Mouse (Mus musculus): ENCODE data around the gene Traf6.
A peak's percentile ranks its signal among the peaks of the same experiment; 100 is the strongest.
"Not testable (repeated sequence)": the region's sequence is repeated elsewhere in the genome, so short reads cannot be mapped to it uniquely, and the experiment has no call there.

Gene Traf6

DNA sequence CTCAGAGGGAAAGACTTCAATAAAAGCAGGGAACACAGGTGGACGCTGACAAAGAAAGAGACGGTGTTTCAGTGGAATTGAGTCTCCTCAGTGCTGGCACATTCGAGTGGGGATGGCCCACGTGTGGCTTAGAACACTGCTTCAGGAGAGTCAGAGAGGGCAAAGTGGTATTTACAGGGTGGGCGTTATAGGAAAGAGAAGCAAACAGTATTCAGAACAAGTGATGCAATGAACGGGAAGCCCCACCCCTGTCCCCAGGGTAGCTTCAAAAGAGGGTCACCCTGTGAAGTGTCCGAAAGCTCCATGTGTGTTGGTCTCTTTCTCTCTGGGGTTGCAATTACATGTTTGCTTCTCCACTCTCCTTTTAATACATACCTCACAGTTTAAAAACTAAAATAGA is 17.4 kb downstream of the Traf6 start:
- DNase-seq (ENCODE audit: low read depth) = no peak

DNA sequence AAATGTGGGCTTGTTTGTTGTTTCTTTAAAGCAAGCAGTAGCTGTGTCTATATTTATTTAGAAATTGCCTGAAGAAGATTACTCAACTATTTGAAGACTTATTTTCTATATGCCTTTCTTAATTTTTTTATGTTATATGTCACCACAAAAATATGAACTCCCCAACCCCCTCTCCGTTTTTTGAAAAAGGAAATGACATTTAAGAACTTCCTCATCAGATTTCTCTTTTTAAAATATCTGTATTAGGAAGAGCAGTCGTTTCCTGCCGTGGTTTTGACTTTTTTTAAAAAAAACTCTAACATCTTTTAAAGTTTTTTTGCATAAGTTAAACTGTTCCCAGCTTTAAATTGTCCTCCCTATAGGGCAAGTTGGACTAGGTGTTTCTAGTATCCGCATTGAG is 21.1 kb downstream of the Traf6 start:
- DNase-seq (ENCODE audit: low read depth) = no peak

DNA sequence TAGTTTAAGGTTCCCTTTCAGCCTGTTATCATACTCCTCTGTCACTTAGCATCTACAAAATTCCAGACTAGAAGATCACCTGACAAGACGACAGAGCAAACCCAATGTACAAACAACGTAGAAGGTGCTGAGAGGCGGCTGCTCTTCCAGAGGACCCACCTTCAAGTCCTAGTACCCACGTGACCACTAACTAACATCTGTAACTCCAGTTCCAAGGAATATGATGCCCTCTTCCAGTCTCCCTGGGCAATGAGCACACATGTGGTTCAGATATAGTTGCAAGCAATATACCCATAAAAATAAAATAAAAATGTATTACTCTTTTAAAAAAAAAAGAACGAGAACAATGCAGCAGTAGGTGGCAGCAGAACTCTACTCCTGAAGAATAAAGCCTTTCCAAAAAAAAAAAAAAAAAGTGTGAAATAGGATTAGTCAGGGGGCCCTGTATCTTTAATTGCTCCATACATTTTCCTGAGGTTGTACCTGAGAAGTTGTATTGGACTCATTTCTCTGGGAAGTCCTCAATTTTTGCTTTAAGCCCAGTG is 27.8 kb downstream of the Traf6 start:
- no peak for DNase-seq (ENCODE audit: low read depth)

DNA sequence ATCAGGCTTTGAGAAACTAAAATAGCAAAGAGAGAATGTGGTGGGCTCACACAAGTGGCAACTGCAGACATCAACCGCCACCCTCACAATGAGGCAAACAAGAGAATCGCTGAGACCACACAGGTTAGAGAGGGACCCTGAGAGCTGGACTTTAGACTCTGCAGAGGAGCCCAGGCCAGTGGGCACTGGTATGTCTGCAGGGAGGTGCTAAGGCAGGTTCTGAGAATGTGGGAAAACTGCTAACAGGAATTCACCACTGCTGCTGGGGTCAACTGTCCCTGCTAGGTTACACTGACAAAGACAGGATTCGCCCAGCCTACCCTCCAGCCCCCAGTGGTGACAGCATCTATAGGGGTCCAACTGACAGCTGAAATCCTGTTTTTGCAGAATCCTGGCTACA is 33.4 kb downstream of the Traf6 start:
- DNase-seq (ENCODE audit: low read depth) = no peak

DNA sequence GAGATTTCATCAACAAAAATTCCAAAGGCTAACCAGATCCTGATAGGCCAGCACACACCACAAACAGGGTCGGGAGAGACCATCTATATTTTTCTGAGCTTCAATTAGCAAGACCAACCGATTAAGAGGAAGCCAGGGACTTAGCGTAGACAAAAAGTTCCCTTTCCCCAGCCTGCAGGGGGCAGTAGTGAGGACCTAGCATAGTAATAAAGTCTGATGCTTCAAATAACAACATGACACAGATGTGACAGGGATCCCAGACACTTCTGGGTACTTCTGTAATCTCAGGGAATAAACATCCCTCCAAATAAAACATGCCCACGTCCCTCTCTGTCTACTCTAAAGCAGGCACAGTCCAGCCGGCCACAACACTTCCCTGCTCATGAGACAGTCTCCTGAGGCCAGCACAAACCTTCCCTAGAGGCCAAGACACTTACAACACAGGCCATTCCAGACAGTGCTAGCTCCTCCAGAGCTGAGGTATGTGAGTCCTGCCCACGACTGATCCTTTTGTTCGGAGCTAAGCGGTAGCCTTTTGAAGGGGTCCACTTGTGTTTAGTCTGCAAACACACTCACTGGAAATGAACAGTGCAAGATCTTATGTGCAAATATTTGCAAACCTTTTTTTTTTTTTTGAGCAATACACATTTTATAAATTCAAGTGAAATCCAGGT is 37.6 kb downstream of the Traf6 start:
- DNase-seq (ENCODE audit: low read depth) = peak; percentile 68

DNA sequence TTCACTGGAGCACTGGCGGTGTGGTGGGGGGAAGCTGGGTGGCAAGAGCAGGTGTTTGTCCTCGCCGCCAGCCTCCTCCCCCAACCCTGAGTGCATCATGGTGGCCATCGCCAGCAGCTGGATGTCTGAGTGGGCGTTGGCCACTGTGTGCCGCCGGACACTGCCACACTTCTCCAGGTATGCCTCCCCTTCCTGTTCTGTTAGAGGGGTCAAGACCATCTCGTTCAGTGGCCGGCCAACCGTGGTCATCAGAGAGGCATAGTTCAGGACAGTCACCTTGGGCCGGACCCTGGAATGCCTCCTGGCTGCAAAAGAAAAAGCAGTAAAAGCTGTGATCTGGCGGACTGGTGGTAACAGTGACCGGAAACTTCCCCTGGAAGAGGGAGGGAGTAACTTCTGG is 38.9 kb downstream of the Traf6 start:
- DNase-seq (ENCODE audit: low read depth) = no peak

DNA sequence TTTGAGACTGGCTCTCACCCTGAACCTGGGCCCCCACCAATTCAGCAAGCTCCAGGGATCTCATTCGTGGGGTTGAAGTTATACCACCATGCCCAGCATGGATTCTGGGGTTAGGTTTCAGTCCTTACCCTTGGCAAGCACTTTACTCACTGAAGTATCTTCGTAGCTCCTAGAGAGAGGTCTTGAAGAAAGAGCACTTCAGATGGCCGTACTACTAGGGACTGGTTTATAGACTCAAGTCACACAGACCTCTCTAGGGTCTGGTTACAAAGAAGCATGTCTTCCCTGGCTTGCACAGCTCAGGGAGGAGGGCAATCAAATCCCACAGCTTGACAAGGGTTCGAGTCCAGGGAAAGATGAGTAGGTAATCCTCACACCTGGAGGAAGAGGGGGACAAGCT is 43.6 kb downstream of the Traf6 start:
- DNase-seq (ENCODE audit: low read depth) = no peak

DNA sequence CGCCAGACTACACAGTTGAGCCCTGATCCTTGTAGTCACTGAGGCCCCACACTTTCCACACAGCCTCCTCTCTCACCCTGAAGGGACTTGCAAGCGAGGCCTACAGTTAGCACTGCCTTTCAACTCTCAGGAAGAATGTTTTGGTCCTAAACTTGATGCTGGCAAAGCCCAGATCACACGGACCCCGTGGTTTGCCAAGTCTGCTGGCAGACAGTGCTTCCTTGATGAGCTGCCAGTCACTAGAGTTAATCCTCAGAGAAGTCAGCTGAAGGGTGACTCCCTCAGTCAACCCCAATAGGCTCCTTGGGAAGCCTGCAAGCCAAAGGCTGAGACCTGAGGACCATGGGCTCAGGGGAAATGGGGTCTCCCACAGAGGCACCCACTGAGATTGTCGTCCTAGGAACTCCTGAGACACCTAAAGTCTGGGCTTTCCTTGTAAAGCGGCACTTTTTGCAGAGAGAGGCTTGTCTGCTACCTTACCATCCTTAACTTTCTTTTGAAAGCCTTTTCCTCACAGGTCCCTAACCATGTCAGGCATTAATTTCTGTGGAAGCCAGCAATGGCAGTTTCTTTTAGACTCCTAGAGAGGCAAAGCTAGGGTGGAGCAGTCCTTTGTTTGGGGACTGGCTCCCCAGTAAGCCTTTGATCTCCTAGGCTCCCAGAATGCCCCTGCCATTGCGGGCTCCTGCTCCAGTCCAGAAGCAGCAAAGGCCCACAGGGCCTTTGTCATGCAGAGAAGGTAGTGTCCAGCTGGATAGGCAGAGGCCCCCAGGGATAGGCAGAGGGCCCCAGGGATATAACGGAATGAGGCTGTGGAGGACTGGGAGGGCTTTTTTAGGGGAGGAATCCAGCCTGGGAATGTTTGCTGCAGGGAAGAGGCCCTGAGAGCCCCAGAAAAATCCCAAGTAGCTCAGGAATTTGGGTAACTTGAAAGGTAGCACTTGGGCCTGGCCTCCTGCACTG is 44.4 kb downstream of the Traf6 start:
- DNase-seq (ENCODE audit: low read depth) = no peak

DNA sequence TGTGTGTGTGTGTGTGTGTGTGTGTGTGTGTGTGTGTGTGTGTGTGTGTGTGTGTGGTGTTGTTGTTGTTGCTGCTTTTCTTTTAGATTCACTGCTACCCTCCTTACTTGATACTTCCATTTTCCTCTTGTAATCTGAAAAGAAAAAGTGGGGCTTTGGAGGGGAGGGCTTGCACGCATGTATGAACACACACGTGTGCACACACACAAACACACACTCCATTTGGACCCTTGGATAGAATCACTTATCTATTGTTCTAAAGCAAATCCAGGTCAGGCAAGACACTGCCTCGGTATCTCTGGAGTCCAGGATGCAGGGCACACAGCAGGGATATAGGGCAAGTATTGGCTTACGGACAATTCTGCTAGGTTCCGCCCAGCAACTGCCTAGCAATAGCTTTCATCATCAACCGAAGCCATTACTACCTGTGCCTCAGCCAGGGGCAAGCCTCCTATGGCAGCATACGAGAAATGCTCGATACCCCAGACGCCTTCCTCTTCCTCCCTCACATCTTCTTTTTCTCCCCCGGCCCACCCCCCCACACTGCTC is 45.2 kb downstream of the Traf6 start:
- DNase-seq (ENCODE audit: low read depth) = no peak

DNA sequence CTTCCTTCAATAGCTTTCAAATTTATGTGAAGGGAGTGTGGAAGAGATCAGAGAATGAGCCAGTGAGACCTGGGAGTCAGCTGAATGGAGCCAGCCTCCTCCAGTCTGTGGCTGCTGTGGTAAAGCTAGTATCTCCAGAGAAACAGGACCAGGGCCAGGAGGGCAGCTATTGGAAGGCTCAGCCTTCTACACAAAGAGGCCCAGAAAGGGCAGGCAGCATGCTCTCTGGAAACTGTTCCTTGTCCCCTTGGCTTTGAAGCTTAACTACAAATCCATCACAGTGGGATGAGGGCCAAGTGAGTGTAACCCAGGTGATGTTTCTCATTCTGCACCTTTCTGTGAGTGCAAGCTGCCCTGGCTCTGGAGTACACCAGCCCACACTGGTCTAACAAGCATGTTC is 49.6 kb downstream of the Traf6 start:
- DNase-seq (ENCODE audit: low read depth) = no peak

DNA sequence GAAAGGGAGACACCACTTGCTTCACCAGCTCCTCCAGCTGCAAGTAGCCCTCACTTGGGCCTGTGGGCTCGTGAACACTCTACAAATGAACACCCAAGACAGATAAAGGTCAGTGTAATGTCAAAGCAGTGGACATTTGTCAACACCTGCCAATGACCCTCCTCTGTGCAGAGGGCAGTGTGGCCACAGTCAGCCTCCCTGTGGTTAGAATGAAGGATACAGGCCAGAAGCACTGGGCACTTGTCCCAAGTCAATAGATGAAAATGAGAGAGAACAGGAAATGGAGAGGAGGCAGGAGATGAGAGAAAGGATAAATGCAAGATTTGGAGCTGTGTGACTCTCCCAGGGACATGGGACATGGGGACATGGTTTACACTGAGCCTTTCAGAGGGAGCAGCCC is 51.2 kb downstream of the Traf6 start:
- DNase-seq (ENCODE audit: low read depth) = no peak

DNA sequence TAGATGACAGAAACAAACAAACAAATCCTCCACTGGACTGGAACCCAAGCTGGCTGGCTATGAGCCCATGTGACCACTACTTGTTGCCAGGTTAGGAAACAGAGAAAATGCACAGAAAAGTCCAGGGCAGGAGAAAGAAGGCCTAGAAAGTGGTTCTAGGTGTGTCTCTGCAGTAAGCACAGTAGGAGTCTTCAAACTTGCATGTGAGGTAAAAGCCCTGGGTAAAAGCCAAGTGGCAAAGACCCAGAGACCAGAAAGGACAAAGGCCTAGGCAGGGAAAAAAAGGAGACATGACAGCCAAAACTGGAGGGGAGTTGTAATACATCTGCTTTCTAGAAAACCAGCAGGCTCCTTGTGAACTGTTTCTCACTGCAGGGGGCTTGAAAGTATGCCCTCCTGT is 52.7 kb downstream of the Traf6 start:
- DNase-seq (ENCODE audit: low read depth) = no peak

DNA sequence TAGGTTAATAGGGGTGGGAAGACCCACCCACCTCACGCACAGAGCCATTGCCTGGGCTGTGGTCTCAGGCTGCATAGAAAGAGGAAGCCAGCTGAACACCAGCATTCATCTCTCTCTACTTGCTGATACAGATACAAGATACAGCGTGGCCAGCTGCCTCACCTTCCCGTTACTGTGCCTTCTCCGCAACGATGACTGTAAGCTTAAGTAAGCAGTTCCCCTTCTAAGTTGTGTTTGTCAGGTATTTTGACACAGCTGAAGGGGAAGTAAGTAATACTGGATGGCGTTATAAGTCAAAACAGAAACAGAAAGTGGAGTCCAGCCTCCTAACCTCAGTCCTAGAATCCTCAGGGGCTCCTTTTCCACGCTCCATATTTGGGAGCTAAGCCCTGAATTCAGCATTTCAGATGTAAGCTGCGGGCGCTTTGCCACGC is 54.6 kb downstream of the Traf6 start:
- peak; percentile 30 for DNase-seq (ENCODE audit: low read depth)

DNA sequence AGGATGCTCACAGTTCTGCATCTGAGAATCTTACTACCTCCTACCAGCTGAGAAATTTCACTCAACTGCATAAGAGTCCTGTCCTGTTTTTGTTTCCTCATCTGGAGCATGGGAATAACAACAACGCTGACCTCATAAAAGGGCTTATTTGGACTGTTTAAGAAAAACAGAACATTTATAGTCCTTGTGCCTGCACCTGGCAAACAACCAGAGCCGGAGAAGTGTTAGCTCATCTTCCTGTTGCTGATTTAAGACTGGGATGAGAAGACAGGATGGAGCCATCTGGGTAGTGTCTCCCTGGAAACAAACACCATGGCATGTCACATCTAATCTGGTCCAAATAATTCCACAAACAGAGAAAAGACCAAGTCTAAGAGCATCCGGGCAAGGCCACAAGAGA is 55.3 kb downstream of the Traf6 start:
- DNase-seq (ENCODE audit: low read depth) = no peak

DNA sequence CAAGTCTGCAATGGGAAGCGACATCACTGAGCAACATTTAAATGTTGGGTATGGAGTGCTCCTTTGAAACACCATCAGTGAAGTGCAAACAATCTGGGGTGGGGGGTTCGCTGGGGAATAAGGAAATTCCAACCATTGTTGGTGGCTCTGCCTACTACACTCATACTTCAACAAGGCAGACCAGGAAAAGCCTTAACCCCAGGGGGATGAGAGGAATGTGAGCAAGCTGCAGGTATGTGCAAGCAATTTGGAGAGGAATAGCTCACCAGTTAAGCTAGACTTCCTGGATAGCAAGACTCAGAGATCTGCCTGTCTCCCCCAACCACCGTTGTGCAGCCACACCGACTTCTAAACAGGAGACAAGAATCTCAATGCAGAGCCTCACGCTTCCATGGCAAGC is 61.7 kb downstream of the Traf6 start:
- no peak for DNase-seq (ENCODE audit: low read depth)

DNA sequence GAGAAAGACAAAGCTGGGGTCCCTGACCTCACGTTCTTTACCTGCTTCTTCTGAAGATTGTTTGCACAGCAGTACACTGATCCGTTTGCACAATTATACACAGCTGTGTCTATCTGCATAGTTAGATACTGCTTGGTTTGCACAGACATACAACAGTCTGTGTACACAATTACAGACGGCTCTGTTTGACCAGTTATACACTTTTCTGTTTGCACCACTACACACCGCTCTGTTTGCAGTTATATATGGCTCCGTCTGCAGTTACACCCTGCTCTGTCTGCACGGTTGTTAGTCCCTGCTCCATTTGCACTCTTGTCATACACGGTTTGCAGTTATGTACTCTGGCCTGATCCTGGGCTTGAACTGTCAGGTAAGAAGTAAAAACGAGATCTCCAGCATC is 63.4 kb downstream of the Traf6 start:
- no peak for DNase-seq (ENCODE audit: low read depth)

DNA sequence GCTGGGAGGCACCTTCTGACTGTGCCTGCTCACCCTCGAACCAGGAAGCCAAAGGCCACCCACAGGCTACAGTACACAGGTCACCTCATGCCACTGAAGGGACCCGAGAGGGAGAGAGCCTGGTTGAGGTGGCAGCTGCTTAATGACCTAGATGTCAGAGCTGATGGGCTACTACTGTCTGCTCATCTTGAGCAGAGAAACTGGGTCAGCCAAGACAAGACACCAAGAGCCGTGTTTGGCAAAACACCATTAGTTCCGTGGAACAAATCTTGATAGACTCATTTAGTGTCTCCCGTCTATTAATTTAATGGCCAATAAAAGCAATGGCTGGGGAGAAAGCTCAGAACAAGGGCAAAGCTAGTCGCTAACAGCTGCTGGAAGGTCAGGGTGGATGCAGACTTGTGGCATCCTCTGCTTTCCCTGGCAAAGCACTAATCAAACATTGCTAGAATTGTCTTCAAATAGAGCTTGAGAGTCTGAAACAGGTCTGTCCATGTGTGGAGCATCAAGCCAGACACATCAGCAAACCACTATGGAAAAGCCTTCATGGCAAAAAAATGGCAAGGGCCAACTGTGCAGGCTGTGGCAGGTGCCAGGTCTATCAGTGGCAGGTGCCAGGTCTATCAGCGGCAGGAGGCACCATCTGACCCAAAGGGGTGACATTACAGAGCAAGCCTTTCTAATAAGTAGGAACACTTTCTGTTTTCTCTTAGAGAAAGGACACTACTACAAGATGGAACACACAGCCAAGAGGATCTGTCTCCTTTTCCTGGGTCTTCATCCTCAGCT is 64.0 kb downstream of the Traf6 start:
- no peak for DNase-seq (ENCODE audit: low read depth)

DNA sequence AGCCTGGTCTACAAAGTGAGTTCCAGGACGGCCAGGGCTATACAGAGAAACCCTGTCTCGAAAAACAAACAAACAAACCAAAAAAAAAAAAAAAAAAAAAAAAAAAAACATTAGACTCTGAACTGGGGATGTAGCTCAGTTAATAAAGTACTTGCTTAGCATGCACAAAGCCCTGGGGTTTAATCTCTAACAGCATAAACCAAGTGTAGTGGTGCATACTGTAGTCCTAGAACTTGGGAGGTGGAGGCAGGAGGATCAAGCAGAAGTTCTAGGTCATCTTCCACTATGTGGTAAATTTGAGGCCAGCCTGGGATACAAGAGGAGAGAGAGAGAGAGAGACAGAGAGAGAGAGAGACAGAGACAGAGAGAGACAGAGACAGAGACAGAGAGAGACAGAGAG is 67.4 kb downstream of the Traf6 start:
- not testable (repeated sequence) for DNase-seq (ENCODE audit: low read depth)

DNA sequence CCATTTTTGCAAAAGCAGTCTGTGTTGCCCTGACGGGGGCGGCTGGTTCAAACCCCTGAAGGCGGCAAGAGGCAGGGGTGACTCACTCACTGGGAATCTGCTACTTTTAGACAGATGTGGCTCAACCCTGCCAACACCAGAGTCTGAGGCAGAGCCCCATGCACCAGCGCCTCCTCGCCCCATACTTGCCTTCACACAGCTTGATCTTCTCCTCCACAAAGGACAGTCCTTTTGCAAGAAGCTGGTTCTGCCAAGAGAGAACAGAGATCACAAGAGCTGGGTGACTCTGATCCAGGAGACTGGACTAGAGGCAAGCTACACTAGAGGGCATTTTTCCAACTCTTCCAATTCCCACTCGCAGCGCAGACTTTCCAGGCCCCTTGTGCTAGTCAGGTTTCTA is 68.3 kb downstream of the Traf6 start:
- no peak for DNase-seq (ENCODE audit: low read depth)

Measured in induced T-regulatory cell, adult 2 months (primary cell).